Mouse (Mus musculus) heart, embryonic 14.5 days (tissue): ENCODE measurements at regions not wholly inside any gene's neighbourhood (a gene's known extent, or its start where the extent isn't known, plus 50 kb on each side); places are given as distances from the start of the nearest gene placed in this dataset.
A peak's percentile ranks its signal among the peaks of the same experiment; 100 is the strongest.
"Not testable (repeated sequence)": the region's sequence is repeated elsewhere in the genome, so short reads cannot be mapped to it uniquely, and the experiment has no call there.

Experiments
- ATAC-seq: fragments of 200-750 bp; cut with Nextera tagmentation; 2 replicates; pipeline ENCODE4 v1.8.0; 2017; ENCODE audit warnings: low read depth, moderate TSS enrichment; ENCODE audit not compliant: insufficient number of reproducible peaks, insufficient read depth, low FRiP score
- H3K27ac ChIP-seq, 2 experiments: fragments of 200-500 bp in 1 of 2; fragments of 300-500 bp in 1 of 2; sonication (generic) in 1 of 2; replicated peaks in 1 of 2; 2 replicates each; pipeline ENCODE4 v1.5.1; 2012 to 2014; ENCODE audit warnings: low read depth in 2 of 2, low read length in 2 of 2, control low read depth in 1 of 2, mild to moderate bottlenecking in 1 of 2, mixed read lengths in 1 of 2; ENCODE audit not compliant: control insufficient read depth in 1 of 2, insufficient read depth in 1 of 2
- H3K27me3 ChIP-seq: fragments of 300-500 bp; sonication (generic); 2 replicates; pipeline ENCODE4 v1.6.1; 2014; ENCODE audit warnings: mild to moderate bottlenecking, low read length, control low read depth; ENCODE audit not compliant: control insufficient read depth, insufficient read depth
- H3K36me3 ChIP-seq: fragments of 300-500 bp; sonication (generic); 2 replicates; pipeline ENCODE4 v1.6.1; 2014; ENCODE audit warnings: mild to moderate bottlenecking, control low read depth, low read length, mixed read lengths; ENCODE audit not compliant: control insufficient read depth, insufficient read depth
- H3K4me1 ChIP-seq, 2 experiments: fragments of 200-500 bp in 1 of 2; fragments of 300-500 bp in 1 of 2; sonication (generic) in 1 of 2; 2 replicates each; pipeline ENCODE4 v1.6.1; 2012 to 2014; ENCODE audit warnings: low read length in 2 of 2, control low read depth in 1 of 2, mixed read lengths in 1 of 2; ENCODE audit not compliant: control insufficient read depth in 2 of 2, insufficient read depth in 2 of 2
- H3K4me2 ChIP-seq: fragments of 300-500 bp; sonication (generic); 2 replicates; pipeline ENCODE4 v1.6.1; 2014; ENCODE audit warnings: mild to moderate bottlenecking, low read length
- H3K4me3 ChIP-seq, 2 experiments: fragments of 200-500 bp in 1 of 2; fragments of 300-500 bp in 1 of 2; sonication (generic) in 1 of 2; 2 replicates each; pipeline ENCODE4 v1.5.1; 2012 to 2014; ENCODE audit warnings: low read length in 2 of 2, mild to moderate bottlenecking in 2 of 2, control low read depth in 1 of 2, low read depth in 1 of 2, moderate library complexity in 1 of 2; ENCODE audit not compliant: control insufficient read depth in 1 of 2, insufficient read depth in 1 of 2
- H3K9ac ChIP-seq: fragments of 300-500 bp; sonication (generic); 2 replicates; pipeline ENCODE4 v1.6.1; 2014; ENCODE audit warnings: mild to moderate bottlenecking, low read length
- H3K9me3 ChIP-seq: fragments of 300-500 bp; sonication (generic); 2 replicates; pipeline ENCODE4 v1.6.1; 2016; ENCODE audit warnings: low read length, control low read depth; ENCODE audit not compliant: control insufficient read depth
- WGBS: fragments of 180-500 bp; shearing (Covaris S2); extraction: QIAGEN DNeasy Blood & Tissue Kit; methylation state at CpG from one replicate; pipeline ENCODE4 v1.1.7; 2014; 5-methylcytosine and 5-hydroxymethylcytosine counted together

DNA sequence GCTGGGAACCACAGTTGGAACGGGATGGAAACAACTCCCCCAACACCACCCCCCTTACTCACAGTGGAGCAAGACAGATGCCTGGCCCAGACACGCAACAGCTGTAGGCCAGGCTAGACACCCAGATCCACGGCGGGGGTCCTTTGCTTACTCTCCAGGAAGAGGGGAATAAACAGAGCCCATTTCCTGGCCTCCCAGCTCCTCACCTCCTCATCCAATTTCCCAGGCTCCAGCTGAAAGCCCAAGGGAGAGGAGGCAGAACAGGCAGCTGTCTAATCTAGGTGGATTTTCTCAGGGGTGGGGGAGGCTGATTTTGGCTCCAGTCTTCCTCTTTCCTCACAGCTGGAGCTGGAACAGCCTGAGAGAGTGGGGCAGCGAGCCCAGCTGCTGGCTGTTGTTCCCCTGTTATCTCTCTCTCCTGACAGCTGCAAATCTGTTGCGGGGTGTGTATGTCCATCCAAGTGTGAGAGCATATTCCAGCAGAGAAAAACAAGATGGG lies 182.7 kb downstream of the Opa1 start:
- ATAC-seq, result peak; percentile 65
- no peak overlapping the region for H3K4me2 ChIP-seq
- H3K9me3 ChIP-seq, result peaks cover 6% of the 10 kb centered on the region; the same call in 1 of the 2 replicates
- H3K4me1 ChIP-seq, result peaks cover 23 to 25% of the 10 kb centered on the region in 2 experiments
- no peak overlapping the region for H3K9ac ChIP-seq
- peaks cover 35% of the 10 kb centered on the region for H3K27me3 ChIP-seq
- H3K36me3 ChIP-seq, result no peaks in the 10 kb centered on the region
- 6% methylated on average over 6 of the region's 6 CpGs for WGBS
- no peak overlapping the region for H3K4me3 ChIP-seq
- no peak overlapping the region for H3K27ac ChIP-seq

DNA sequence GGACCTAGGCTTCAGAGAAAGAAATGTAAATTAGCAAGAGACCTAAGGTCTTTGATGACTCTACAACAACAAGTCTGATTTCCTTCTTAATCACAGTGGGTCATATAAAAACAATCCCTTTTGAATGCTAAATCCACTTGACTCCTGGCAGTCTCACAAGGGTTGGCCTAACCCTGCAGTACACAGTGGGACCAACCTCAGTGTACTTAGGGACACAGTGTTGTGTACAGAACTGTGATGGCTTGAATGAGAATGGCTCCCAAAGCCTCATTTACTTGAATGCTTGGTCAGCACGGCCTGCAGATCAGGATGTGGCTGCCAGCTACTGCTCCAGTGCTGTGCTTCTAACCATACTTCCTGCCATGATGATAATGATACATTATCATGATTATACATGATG lies 185.2 kb downstream of the Opa1 start:
- H3K27ac ChIP-seq, result no peak overlapping the region
- ATAC-seq, result no peak
- peaks cover 6% of the 10 kb centered on the region; the same call in 1 of the 2 replicates for H3K9me3 ChIP-seq
- H3K36me3 ChIP-seq, result no peaks in the 10 kb centered on the region
- no peak overlapping the region for H3K4me3 ChIP-seq
- no peak overlapping the region for H3K4me2 ChIP-seq
- H3K9ac ChIP-seq, result no peak overlapping the region
- peaks cover 15 to 16% of the 10 kb centered on the region in 2 experiments; a peak in 3 of 4 replicates for H3K4me1 ChIP-seq
- H3K27me3 ChIP-seq, result peaks cover 24% of the 10 kb centered on the region
- 88% methylated on average over 1 of the region's 1 CpGs for WGBS

DNA sequence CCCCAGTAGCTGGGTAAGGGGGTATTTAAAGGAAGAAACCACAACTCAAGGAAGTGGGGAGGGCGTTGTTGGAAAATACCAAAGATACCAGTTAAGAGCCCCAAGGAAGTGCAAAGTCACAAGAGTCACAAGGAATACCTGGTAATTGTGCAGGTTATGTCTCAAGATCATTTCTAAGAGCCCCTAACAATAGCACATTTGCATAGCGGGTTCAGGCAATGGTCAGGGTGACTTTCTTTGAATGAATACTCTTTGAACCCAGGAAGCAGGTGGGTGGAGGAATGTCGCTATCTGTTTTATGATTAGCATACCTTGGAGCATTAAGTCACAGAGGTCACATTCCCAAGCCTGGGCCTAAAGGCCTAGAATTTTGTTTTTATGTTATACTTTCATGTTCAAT lies 186.7 kb downstream of the Opa1 start:
- H3K4me1 ChIP-seq, result peaks cover 4 to 12% of the 10 kb centered on the region in 2 experiments; a peak in 3 of 4 replicates
- ATAC-seq, H3K27ac ChIP-seq, H3K4me3 ChIP-seq, H3K9me3 ChIP-seq, H3K4me2 ChIP-seq, H3K9ac ChIP-seq, H3K36me3 ChIP-seq: not testable (repeated sequence)
- H3K27me3 ChIP-seq, result peaks cover 26% of the 10 kb centered on the region
- 87% methylated on average over 3 of the region's 3 CpGs for WGBS

DNA sequence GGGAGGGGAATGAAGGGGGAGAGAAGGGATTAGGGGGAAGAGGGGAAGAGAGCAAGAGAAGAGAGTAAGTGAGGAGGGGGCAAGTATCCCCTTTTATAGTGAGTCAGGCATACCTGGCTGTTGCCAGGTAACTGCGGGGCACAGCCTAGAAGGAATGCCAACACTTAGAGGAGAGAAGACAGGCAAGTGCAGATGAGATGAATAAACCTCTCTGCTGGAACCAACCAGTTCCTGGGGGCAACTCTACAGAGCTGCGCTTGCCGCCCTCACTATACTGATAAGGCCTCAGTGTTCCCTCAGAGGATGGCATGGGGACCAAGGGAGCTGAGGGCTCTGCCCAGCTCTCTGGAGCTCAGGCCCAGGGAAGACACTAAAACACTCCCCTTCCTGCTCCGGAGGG lies 192.2 kb downstream of the Opa1 start:
- 52% methylated on average over 4 of the region's 4 CpGs for WGBS
- peaks cover 12 to 14% of the 10 kb centered on the region in 2 experiments for H3K4me1 ChIP-seq
- no peaks in the 10 kb centered on the region for H3K9me3 ChIP-seq
- ATAC-seq, result no peak
- no peak overlapping the region for H3K27ac ChIP-seq
- H3K9ac ChIP-seq, result no peak overlapping the region
- H3K27me3 ChIP-seq, result 0 out of 2 replicates have a peak, but pooled peaks cover 10% of the 10 kb centered on the region
- H3K4me3 ChIP-seq, result no peak overlapping the region
- H3K36me3 ChIP-seq, result no peaks in the 10 kb centered on the region
- no peak overlapping the region for H3K4me2 ChIP-seq

DNA sequence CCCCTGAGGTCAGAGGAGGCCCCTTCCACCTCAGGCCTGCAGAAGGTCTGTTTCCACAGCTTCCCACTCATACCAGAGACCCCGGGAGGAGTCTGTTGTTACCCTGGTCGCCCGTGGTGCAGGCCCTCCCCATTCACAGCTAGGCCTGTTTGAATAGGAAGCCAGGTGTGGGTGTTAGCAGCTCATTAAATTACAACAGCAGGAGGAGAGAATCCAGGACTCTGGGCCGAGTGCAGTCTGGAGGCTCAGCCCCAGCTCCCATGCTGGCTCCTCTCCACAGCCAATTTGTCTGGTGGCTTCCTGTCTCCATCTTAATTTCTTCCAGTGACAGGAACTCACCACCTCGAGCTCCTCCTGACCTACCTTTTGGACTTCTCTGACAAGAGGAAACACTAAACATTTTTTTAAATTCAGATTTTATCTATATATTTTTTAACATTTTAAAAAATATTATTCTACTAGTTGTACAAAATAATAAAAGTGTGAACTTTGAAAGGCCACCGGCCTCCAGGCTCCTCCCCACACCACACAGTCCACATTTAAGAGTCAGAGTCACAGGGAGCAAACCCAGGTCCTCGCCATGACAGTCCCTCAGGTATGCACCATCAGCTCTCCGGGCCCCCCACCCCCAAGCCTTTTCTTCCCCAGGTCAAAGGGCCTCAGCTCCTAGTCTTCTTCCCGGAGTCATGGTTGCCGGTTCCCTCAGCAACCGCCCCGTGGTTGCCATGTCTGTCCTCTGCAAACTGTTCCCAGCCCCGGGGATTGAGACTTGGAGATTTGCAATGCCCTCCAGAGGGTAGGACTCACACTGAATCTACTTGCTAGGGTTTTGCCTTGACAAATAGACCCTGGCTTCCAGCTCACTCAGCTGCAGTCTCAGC lies 192.8 kb downstream of the Opa1 start:
- no peak overlapping the region for H3K27ac ChIP-seq
- no peak overlapping the region for H3K4me3 ChIP-seq
- no peak for ATAC-seq
- H3K9me3 ChIP-seq, result no peaks in the 10 kb centered on the region
- 0 out of 2 replicates have a peak, but pooled peaks cover 10% of the 10 kb centered on the region for H3K27me3 ChIP-seq
- WGBS, result 50% methylated on average over 13 of the region's 13 CpGs
- peaks cover 12 to 14% of the 10 kb centered on the region in 2 experiments for H3K4me1 ChIP-seq
- H3K4me2 ChIP-seq, result no peak overlapping the region
- H3K36me3 ChIP-seq, result no peaks in the 10 kb centered on the region
- no peak overlapping the region for H3K9ac ChIP-seq

DNA sequence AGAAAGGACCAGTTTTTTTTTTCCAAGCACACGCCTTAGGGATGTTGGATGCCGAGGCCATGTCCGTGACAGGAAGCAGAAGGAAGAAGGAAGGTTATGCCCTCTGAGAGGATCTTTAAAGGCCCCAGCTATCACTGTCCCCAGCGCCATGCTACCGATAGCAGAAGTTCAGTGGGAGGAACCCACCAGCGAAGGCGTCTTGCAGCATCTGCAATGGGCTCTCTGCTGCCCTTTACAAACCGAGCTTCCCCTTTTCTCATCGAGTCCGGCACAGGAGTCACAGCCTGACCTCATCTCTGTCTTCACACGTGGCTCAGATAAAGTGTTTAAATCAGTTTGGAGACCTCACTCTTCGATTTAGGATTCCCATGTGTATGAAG lies 193.5 kb downstream of the Opa1 start:
- H3K4me1 ChIP-seq, result peaks cover 12 to 14% of the 10 kb centered on the region in 2 experiments
- 0 out of 2 replicates have a peak, but pooled peaks cover 10% of the 10 kb centered on the region for H3K27me3 ChIP-seq
- H3K4me3 ChIP-seq, result no peak overlapping the region
- no peak overlapping the region for H3K27ac ChIP-seq
- H3K9me3 ChIP-seq, result no peaks in the 10 kb centered on the region
- no peak for ATAC-seq
- H3K9ac ChIP-seq, result no peak overlapping the region
- no peak overlapping the region for H3K4me2 ChIP-seq
- no peaks in the 10 kb centered on the region for H3K36me3 ChIP-seq
- 54% methylated on average over 12 of the region's 12 CpGs for WGBS

DNA sequence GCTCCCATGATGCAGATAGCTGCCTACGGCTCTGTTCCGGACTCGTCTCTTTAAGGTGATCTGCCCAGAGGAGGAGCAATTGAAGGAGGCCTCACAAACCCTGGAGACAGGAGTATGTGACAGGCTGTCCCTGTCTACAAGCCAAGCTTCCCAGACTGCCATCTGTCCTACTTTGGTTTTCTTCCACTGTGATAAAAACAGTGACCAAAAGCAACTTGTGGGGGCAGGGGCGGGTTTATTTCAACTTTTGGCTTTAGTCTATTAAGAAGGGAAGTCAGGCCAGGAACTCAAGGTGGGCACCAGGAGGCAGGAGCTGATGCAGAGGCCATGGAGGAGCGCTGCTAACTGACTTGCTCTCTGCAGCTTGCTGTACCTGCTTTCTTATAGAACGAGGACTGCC lies 193.9 kb downstream of the Opa1 start:
- Histone ChIP-seq H3K4me3 (no peak overlapping the region), H3K4me2 (no peak overlapping the region)
- WGBS, result 75% methylated on average over 6 of the region's 6 CpGs

More for the DNA sequence above, 193.9 kb downstream of the Opa1 start:
- Histone ChIP-seq H3K9ac (no peak overlapping the region), H3K27ac (no peak overlapping the region), H3K4me1 (peaks cover 12 to 14% of the 10 kb centered on the region in 2 experiments), H3K27me3 (0 out of 2 replicates have a peak, but pooled peaks cover 10% of the 10 kb centered on the region), H3K9me3 (no peaks in the 10 kb centered on the region), H3K36me3 (no peaks in the 10 kb centered on the region)
- ATAC-seq, result no peak
